Mouse (Mus musculus): ENCODE data around the gene 4931406P16Rik. TPM values are rescaled to one million over a fixed set of nuclear protein-coding genes. Genes with fewer than 3 reads are reported as not detected.
A peak's percentile ranks its signal among the peaks of the same experiment; 100 is the strongest.

Gene 4931406P16Rik
- polyA plus RNA-seq, 1 experiment from 2014 or later = 45.7 TPM

DNA sequence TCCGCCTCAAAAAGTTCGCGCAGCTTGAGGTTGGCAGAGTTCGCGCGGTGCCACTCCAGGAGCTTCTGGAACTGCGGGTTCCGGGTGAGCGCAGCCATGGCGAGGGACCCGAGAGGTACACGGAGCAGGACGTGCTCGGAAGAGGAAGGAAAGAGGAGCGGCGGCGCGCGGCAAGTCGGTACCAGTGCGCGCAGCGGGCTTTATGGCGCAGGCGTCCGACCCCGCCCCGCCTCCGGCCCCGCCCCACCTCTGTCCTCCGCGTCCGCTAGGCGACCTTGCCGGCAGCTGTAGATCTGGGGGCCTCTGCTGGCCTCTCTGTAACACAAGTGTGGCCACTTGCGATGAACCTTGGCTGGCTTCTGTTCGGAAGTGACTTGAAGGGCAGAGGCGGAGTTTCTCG, 83.2 kb downstream of the 4931406P16Rik start, which contains the start of gene Gpi1:
Gene Gpi1 (minus strand): TSS at position 221 of the 400 bp plus-strand sequence.
- peak within 1 kb of the TSS; percentile 64 for H3K4me3 ChIP-seq (ENCODE audit: low read length)
- peak; percentile 77 for ATAC-seq (ENCODE audit: low FRiP score, low TSS enrichment)
- no peaks in the 10 kb centered on the region for H3K27me3 ChIP-seq (ENCODE audit: control insufficient read depth, insufficient read depth, low read length)
- peaks cover 12% of the 10 kb centered on the region; the same call in 1 of the 2 replicates for H3K4me1 ChIP-seq (ENCODE audit: control insufficient read depth, insufficient read depth, low read length)
- peaks cover 32% of the 10 kb centered on the region for H3K36me3 ChIP-seq (ENCODE audit: control insufficient read depth, insufficient read depth, low read length)
- peak within 1 kb of the TSS; percentile 78 for H3K9ac ChIP-seq (ENCODE audit: low read depth, low read length)
- H3K9me3 ChIP-seq (ENCODE audit: control insufficient read depth, low read length) = no peaks in the 10 kb centered on the region
- H3K27ac ChIP-seq (ENCODE audit: low read depth, low read length) = peak within 1 kb of the TSS; percentile 76
- under 1% methylated on average over 38 of the region's 39 CpGs for WGBS
- peak within 1 kb of the TSS; percentile 58 for H3K4me2 ChIP-seq (replicated peaks; ENCODE audit: low read depth, low read length)

DNA sequence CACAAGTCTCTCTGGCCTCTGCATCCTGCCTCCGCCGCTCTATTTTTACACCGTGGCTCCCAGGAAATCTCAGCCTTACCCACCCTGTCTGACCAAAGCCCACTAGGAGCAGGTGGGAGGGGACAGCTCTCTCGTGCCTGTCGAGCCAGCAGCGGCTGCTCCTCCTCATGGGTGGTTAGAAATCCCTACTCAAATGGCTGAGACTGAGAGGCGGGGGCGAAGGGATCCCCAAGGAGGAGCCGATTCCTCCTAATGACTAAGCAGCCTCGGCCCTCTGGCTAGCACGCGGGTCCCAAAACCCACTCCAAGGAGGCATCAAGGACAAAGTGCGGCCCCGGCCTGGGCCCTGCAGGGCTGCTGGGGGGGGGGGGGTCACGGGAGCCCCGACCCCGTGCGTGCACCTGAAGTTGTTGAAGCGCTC, 83.7 kb downstream of the 4931406P16Rik start:
- Histone ChIP-seq H3K4me3 (ENCODE audit: low read length) (peak overlapping the region; percentile 64), H3K4me1 (ENCODE audit: control insufficient read depth, insufficient read depth, low read length) (peaks cover 9% of the 10 kb centered on the region; the same call in 1 of the 2 replicates), H3K4me2 (replicated peaks; ENCODE audit: low read depth, low read length) (peak overlapping the region; percentile 58), H3K36me3 (ENCODE audit: control insufficient read depth, insufficient read depth, low read length) (peaks cover 36% of the 10 kb centered on the region), H3K27me3 (ENCODE audit: control insufficient read depth, insufficient read depth, low read length) (no peaks in the 10 kb centered on the region), H3K27ac (ENCODE audit: low read depth, low read length) (peak overlapping the region; percentile 76), H3K9me3 (ENCODE audit: control insufficient read depth, low read length) (no peaks in the 10 kb centered on the region), H3K9ac (ENCODE audit: low read depth, low read length) (peak overlapping the region; percentile 78)
- ATAC-seq (ENCODE audit: low FRiP score, low TSS enrichment) = peak; percentile 40
- under 1% methylated on average over 19 of the region's 19 CpGs for WGBS

DNA sequence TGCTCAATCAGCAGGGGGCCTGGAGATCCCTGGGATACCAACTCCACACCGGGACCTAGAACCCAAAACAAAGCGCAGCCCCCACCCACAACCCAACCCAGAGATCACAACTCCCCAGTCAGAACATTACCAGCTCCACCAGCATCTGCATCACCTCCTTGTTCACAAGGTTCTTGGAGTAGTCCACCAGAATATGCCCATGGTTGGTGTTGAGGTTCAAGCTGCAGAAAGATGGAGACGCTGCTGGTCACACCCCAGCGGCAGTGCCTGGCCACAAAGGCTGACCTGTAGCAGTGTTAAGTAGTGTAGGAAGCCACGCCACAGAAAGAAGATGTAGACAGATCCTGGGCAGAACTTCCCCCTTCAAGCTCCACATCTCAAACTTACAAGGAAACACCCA, 84.2 kb downstream of the 4931406P16Rik start:
- Histone ChIP-seq H3K36me3 (ENCODE audit: control insufficient read depth, insufficient read depth, low read length) (peaks cover 41% of the 10 kb centered on the region), H3K27me3 (ENCODE audit: control insufficient read depth, insufficient read depth, low read length) (no peaks in the 10 kb centered on the region), H3K9ac (ENCODE audit: low read depth, low read length) (peak overlapping the region; percentile 78), H3K27ac (ENCODE audit: low read depth, low read length) (no peak overlapping the region), H3K4me3 (ENCODE audit: low read length) (peak overlapping the region; percentile 64), H3K4me2 (replicated peaks; ENCODE audit: low read depth, low read length) (peak overlapping the region; percentile 58), H3K4me1 (ENCODE audit: control insufficient read depth, insufficient read depth, low read length) (peaks cover 9% of the 10 kb centered on the region; the same call in 1 of the 2 replicates), H3K9me3 (ENCODE audit: control insufficient read depth, low read length) (no peaks in the 10 kb centered on the region)
- WGBS = 15% methylated on average over 4 of the region's 5 CpGs
- ATAC-seq (ENCODE audit: low FRiP score, low TSS enrichment) = no peak

DNA sequence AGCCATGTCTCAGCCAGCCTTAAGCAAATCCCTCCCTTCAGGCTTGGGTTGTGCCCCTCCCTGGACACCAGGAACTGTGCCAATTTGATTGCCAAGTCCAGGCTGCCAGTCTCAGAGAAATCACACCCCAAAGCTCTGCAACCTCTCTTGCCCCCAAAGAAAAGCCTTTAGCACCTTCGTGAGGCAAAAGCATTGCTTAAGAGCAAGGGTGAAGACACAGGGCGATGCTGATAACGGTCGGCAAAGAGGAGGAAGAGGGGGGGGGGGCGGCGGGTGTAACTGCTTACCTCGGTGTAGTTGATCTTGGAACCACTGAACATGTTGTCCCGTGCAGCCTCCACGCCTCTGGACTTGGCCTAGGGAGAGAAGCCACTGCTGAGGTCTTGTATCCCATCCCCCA, 84.7 kb downstream of the 4931406P16Rik start:
- no peak overlapping the region; the same call in 1 of the 2 replicates for H3K9ac ChIP-seq (ENCODE audit: low read depth, low read length)
- no peaks in the 10 kb centered on the region for H3K9me3 ChIP-seq (ENCODE audit: control insufficient read depth, low read length)
- H3K4me1 ChIP-seq (ENCODE audit: control insufficient read depth, insufficient read depth, low read length) = peaks cover 8% of the 10 kb centered on the region; the same call in 1 of the 2 replicates
- no peak overlapping the region for H3K27ac ChIP-seq (ENCODE audit: low read depth, low read length)
- H3K4me2 ChIP-seq (replicated peaks; ENCODE audit: low read depth, low read length) = peak overlapping the region; percentile 58; the same call in 1 of the 2 replicates
- H3K27me3 ChIP-seq (ENCODE audit: control insufficient read depth, insufficient read depth, low read length) = no peaks in the 10 kb centered on the region
- 43% methylated on average over 7 of the region's 9 CpGs for WGBS
- ATAC-seq (ENCODE audit: low FRiP score, low TSS enrichment) = no peak
- H3K4me3 ChIP-seq (ENCODE audit: low read length) = peak overlapping the region; percentile 64; the same call in 1 of the 2 replicates
- peaks cover 46% of the 10 kb centered on the region for H3K36me3 ChIP-seq (ENCODE audit: control insufficient read depth, insufficient read depth, low read length)

DNA sequence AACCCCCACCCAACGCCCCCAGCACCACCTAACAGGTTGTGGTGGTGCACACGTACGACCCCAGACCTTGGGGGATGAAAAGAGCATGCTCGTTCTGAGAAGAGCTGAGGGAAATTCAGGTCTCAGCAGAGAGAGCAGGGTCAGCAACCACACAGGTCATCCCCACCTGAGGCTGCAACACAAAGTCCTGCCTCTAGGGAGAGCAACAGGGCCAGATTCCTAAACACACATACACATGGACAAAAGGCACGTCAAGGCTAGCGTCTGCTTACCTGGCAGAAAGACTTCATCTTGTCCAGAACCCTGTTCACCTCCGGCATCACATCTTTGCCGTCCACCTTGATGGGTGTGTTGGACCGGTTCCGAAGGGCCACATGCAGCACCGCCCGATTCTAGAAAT, 86.5 kb downstream of the 4931406P16Rik start:
- H3K27me3 ChIP-seq (ENCODE audit: control insufficient read depth, insufficient read depth, low read length) = no peaks in the 10 kb centered on the region
- no peak for ATAC-seq (ENCODE audit: low FRiP score, low TSS enrichment)
- H3K9me3 ChIP-seq (ENCODE audit: control insufficient read depth, low read length) = no peaks in the 10 kb centered on the region
- H3K4me1 ChIP-seq (ENCODE audit: control insufficient read depth, insufficient read depth, low read length) = peaks cover 6% of the 10 kb centered on the region; the same call in 1 of the 2 replicates
- WGBS = 90% methylated on average over 12 of the region's 12 CpGs
- no peak overlapping the region for H3K27ac ChIP-seq (ENCODE audit: low read depth, low read length)
- H3K9ac ChIP-seq (ENCODE audit: low read depth, low read length) = no peak overlapping the region
- peaks cover 64% of the 10 kb centered on the region for H3K36me3 ChIP-seq (ENCODE audit: control insufficient read depth, insufficient read depth, low read length)
- no peak overlapping the region for H3K4me2 ChIP-seq (replicated peaks; ENCODE audit: low read depth, low read length)
- H3K4me3 ChIP-seq (ENCODE audit: low read length) = no peak overlapping the region

DNA sequence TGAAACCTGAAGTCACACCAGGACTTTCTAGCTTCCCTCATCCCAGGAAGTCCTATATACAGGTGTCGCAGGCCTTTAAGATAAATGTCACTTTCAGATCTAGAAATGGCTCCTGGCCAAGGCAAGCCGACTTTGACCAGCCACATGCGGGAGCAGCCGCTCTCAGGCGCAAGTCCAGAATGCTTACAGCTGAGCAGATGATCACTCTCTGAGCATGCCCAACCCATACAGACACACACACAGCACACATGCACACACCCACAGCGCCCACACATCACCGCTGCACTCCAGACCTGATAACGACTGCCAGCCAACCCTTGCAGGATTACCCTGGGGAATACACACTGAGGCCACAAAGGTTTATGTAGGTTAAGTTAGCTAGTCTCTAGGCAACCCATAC, 87.3 kb downstream of the 4931406P16Rik start:
- WGBS = 82% methylated on average over 8 of the region's 8 CpGs
- Histone ChIP-seq H3K9me3 (ENCODE audit: control insufficient read depth, low read length) (no peaks in the 10 kb centered on the region), H3K27me3 (ENCODE audit: control insufficient read depth, insufficient read depth, low read length) (no peaks in the 10 kb centered on the region), H3K4me3 (ENCODE audit: low read length) (no peak overlapping the region), H3K9ac (ENCODE audit: low read depth, low read length) (no peak overlapping the region), H3K36me3 (ENCODE audit: control insufficient read depth, insufficient read depth, low read length) (peaks cover 72% of the 10 kb centered on the region), H3K4me1 (ENCODE audit: control insufficient read depth, insufficient read depth, low read length) (peaks cover 6% of the 10 kb centered on the region; the same call in 1 of the 2 replicates), H3K4me2 (replicated peaks; ENCODE audit: low read depth, low read length) (no peak overlapping the region), H3K27ac (ENCODE audit: low read depth, low read length) (no peak overlapping the region)
- no peak for ATAC-seq (ENCODE audit: low FRiP score, low TSS enrichment)

DNA sequence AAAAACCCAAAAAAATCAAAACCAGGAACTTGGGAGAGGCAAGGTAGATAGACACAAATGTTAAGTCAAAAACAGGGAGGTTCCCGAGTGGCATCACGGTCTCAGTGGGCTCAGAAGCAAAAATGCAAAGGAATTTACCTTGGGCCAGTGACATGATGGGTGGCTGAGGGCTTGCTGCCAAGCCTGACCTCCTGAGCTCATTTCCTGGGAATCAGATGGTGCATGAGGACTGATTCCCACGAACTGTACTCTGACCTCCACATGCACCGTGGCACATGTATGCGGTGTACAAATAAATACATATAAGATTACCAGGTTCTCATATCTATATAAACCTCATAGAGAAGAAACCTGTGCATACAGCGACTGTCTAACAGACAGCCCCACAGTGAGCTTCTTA, 89.0 kb downstream of the 4931406P16Rik start:
- no peak overlapping the region for H3K27ac ChIP-seq (ENCODE audit: low read depth, low read length)
- no peak overlapping the region for H3K4me3 ChIP-seq (ENCODE audit: low read length)
- WGBS = 91% methylated on average over 6 of the region's 6 CpGs
- no peak for ATAC-seq (ENCODE audit: low FRiP score, low TSS enrichment)
- H3K9me3 ChIP-seq (ENCODE audit: control insufficient read depth, low read length) = no peaks in the 10 kb centered on the region
- peaks cover 90% of the 10 kb centered on the region for H3K36me3 ChIP-seq (ENCODE audit: control insufficient read depth, insufficient read depth, low read length)
- no peaks in the 10 kb centered on the region for H3K27me3 ChIP-seq (ENCODE audit: control insufficient read depth, insufficient read depth, low read length)
- H3K4me2 ChIP-seq (replicated peaks; ENCODE audit: low read depth, low read length) = no peak overlapping the region
- H3K4me1 ChIP-seq (ENCODE audit: control insufficient read depth, insufficient read depth, low read length) = peaks cover 6% of the 10 kb centered on the region; the same call in 1 of the 2 replicates
- no peak overlapping the region for H3K9ac ChIP-seq (ENCODE audit: low read depth, low read length)

DNA sequence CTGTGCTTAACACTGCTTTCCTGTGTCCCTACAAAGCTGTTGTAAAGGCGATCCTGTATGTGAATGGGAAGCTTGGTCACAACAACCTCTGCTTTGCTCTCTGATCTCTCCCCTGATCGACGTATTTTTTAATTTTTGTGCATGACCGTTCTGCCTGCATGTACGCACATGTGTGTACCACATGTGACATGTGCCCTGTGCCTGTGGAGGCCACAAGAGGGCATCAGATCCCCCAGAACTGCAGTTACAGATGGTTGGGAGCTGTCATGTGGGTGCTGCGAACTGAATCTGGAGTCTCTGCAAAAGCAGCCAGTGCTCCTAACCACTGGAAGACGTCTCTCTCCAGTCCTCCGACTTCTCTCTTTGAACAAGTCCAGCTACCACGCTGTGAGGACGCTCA, 91.0 kb downstream of the 4931406P16Rik start:
- Histone ChIP-seq H3K4me3 (ENCODE audit: low read length) (no peak overlapping the region), H3K27me3 (ENCODE audit: control insufficient read depth, insufficient read depth, low read length) (no peaks in the 10 kb centered on the region), H3K4me2 (replicated peaks; ENCODE audit: low read depth, low read length) (no peak overlapping the region), H3K9ac (ENCODE audit: low read depth, low read length) (no peak overlapping the region), H3K9me3 (ENCODE audit: control insufficient read depth, low read length) (no peaks in the 10 kb centered on the region), H3K27ac (ENCODE audit: low read depth, low read length) (no peak overlapping the region), H3K36me3 (ENCODE audit: control insufficient read depth, insufficient read depth, low read length) (peaks cover 99% of the 10 kb centered on the region), H3K4me1 (ENCODE audit: control insufficient read depth, insufficient read depth, low read length) (no peaks in the 10 kb centered on the region)
- WGBS = 89% methylated on average over 10 of the region's 10 CpGs
- no peak for ATAC-seq (ENCODE audit: low FRiP score, low TSS enrichment)

DNA sequence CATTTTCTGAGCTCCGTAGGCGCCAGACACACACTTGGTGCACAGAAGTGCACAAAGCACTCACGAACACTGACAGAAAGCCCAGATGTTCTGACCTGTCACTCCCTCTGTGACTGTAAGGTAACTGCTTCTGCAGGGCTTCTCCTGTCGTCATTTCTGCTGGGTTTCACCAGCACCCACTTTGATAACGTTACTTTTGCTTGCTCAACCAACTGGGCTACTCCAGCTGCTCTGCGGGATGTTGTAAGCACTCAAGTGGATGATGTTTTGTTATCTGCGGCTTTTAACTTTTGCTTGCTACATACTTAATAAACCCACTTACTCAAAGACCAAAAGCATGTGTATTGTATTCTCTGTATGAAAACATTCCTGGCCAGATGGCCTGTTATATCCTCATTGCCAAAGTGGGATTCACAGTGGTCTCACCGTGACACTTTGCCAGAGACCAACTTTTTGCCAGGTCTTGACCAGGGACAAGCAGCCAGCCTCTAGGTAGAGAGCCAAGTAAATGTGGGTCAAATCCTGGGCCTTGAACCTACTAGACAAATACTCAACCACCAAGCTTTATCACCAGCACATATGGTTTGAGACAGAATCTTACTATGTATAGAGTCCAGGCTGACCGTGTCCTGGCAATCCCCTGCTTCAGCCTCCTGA, 91.6 kb downstream of the 4931406P16Rik start:
- Histone ChIP-seq H3K9ac (ENCODE audit: low read depth, low read length) (no peak overlapping the region), H3K4me3 (ENCODE audit: low read length) (no peak overlapping the region), H3K4me2 (replicated peaks; ENCODE audit: low read depth, low read length) (no peak overlapping the region), H3K9me3 (ENCODE audit: control insufficient read depth, low read length) (no peaks in the 10 kb centered on the region), H3K27ac (ENCODE audit: low read depth, low read length) (no peak overlapping the region), H3K36me3 (ENCODE audit: control insufficient read depth, insufficient read depth, low read length) (peaks cover 100% of the 10 kb centered on the region), H3K27me3 (ENCODE audit: control insufficient read depth, insufficient read depth, low read length) (no peaks in the 10 kb centered on the region), H3K4me1 (ENCODE audit: control insufficient read depth, insufficient read depth, low read length) (no peaks in the 10 kb centered on the region)
- 91% methylated on average over 9 of the region's 9 CpGs for WGBS
- ATAC-seq (ENCODE audit: low FRiP score, low TSS enrichment) = no peak

Data from kidney, embryonic 14.5 days (tissue).